Mouse (Mus musculus) lung, postnatal 0 days (tissue): Measurements from ENCODE around the gene Tes3-ps.

Experiments
- CTCF ChIP-seq: IDR thresholded peaks from 2 replicates; pipeline ENCODE4 v1.5.1; 2016; ENCODE audit warnings: antibody characterized with exemption, mild to moderate bottlenecking
- EP300 ChIP-seq: IDR thresholded peaks from 2 replicates; pipeline ENCODE4 v1.6.1; 2016; ENCODE audit warnings: antibody characterized with exemption, mild to moderate bottlenecking, control low read depth

GRCm38 (mm10) chr13:49492376-49493368 lies at the start of gene Tes3-ps:
- TF ChIP-seq CTCF = no peak
- no peak for TF ChIP-seq EP300
